Comparison of ENCODE assay signal across 8 mouse cellular contexts in genomic region chr6:32397133-32397730, GRCm38 (mm10).
A peak's percentile ranks its signal among the peaks of the same experiment; 100 is the strongest.
DNase-seq lines count a peak whose midpoint lies in the region; ATAC-seq lines count a peak whose summit lies in the region.
"Had no signal": no experiment of that assay in that cellular context is flagged by ENCODE, and none has a peak within 500 bp of the region (broad histone marks: within the 10 kb centered on the region; RNA-seq: fewer than 3 reads in every experiment).

No protein-coding gene starts in this region.

- 0 out of 2 replicates have a peak overlapping the region, but pooled peaks have one; percentile 48 for H3K27ac ChIP-seq in intestine, embryonic 15.5 days
- H3K27ac ChIP-seq in midbrain, embryonic 15.5 days, result peak overlapping the region; percentile 69
- H3K27ac ChIP-seq: macrophage had no signal

- WGBS in intestine, embryonic 15.5 days, result 41% methylated on average over 6 of the region's 6 CpGs
- 39% methylated on average over 6 of the region's 6 CpGs for WGBS in midbrain, embryonic 15.5 days

- peak; percentile 79 for DNase-seq in adrenal gland, postnatal 25 days
- peak; percentile 97 for DNase-seq in cerebellum, postnatal 36 days
- peak; percentile 85 for DNase-seq in gastrocnemius, postnatal 25 days
- peak; percentile 69 to 88 for DNase-seq in left cerebral cortex, postnatal 10 days (ENCODE audit: extremely low spot score in 1 of 2, low spot score in 2 of 2)
- peak; percentile 58 for DNase-seq in urinary bladder, adult 2 months (ENCODE audit: low spot score)

- no peak overlapping the region for H3K4me3 ChIP-seq in intestine, embryonic 15.5 days (replicated peaks)
- H3K4me3 ChIP-seq in midbrain, embryonic 15.5 days, result no peak overlapping the region

- no peak overlapping the region for H3K9ac ChIP-seq in intestine, embryonic 15.5 days
- no peak overlapping the region for H3K9ac ChIP-seq in midbrain, embryonic 15.5 days

- no peak overlapping the region for H3K4me2 ChIP-seq in intestine, embryonic 15.5 days (replicated peaks)
- no peak overlapping the region for H3K4me2 ChIP-seq in midbrain, embryonic 15.5 days

- no peaks in the 10 kb centered on the region for H3K9me3 ChIP-seq in intestine, embryonic 15.5 days
- no peaks in the 10 kb centered on the region for H3K9me3 ChIP-seq in midbrain, embryonic 15.5 days

- H3K4me1 ChIP-seq in intestine, embryonic 15.5 days (replicated peaks), result peaks cover 6% of the 10 kb centered on the region; the same call in 1 of the 2 replicates
- H3K4me1 ChIP-seq in midbrain, embryonic 15.5 days, result peaks cover 11% of the 10 kb centered on the region

- no peaks in the 10 kb centered on the region for H3K27me3 ChIP-seq in intestine, embryonic 15.5 days (replicated peaks)
- H3K27me3 ChIP-seq in midbrain, embryonic 15.5 days (replicated peaks), result no peaks in the 10 kb centered on the region

- intact Hi-C loops in left cerebral cortex, postnatal 10 days (cut with DNase I), result no loop called here

- peak; percentile 81 for ATAC-seq in intestine, embryonic 15.5 days
- ATAC-seq in midbrain, embryonic 15.5 days (replicated peaks), result peak; percentile 68

- H3K36me3 ChIP-seq in intestine, embryonic 15.5 days, result no peaks in the 10 kb centered on the region
- no peaks in the 10 kb centered on the region for H3K36me3 ChIP-seq in midbrain, embryonic 15.5 days (replicated peaks)
